Mouse (Mus musculus) midbrain, embryonic 11.5 days (tissue): ENCODE measurements around the gene Ftl1-ps1. TPM values are rescaled to one million over a fixed set of nuclear protein-coding genes. Genes with fewer than 3 reads are reported as not detected.

Source experiments
- ATAC-seq: fragments of 200-750 bp; cut with Nextera tagmentation; 2 replicates; pipeline ENCODE4 v1.8.0; 2017; ENCODE audit warnings: moderate TSS enrichment, moderate library complexity; ENCODE audit not compliant: low FRiP score
- DNase-seq: peaks from one replicate; pipeline ENCODE4 v3.0.0; 2015; ENCODE audit warnings: low spot score; ENCODE audit errors: missing footprints
- H3K27ac ChIP-seq: fragments of 300-500 bp; sonication (generic); 2 replicates; pipeline ENCODE4 v1.5.1; 2014; ENCODE audit warnings: low read depth, low read length
- H3K27me3 ChIP-seq: fragments of 300-500 bp; sonication (generic); 2 replicates; pipeline ENCODE4 v1.6.1; 2014; ENCODE audit warnings: mild to moderate bottlenecking, low read length, moderate library complexity, mixed read lengths; ENCODE audit not compliant: control insufficient read depth, insufficient read depth
- H3K36me3 ChIP-seq: fragments of 300-500 bp; sonication (generic); 2 replicates; pipeline ENCODE4 v1.6.1; 2014; ENCODE audit warnings: mild to moderate bottlenecking, low read length, moderate library complexity, mixed read lengths; ENCODE audit not compliant: control insufficient read depth, insufficient read depth
- H3K4me1 ChIP-seq: fragments of 300-500 bp; sonication (generic); 2 replicates; pipeline ENCODE4 v1.6.1; 2014; ENCODE audit warnings: low read length; ENCODE audit not compliant: control insufficient read depth, insufficient read depth
- H3K4me2 ChIP-seq: fragments of 300-500 bp; sonication (generic); 2 replicates; pipeline ENCODE4 v1.6.1; 2014; ENCODE audit warnings: mild to moderate bottlenecking, moderate library complexity
- H3K4me3 ChIP-seq: fragments of 300-500 bp; sonication (generic); 2 replicates; pipeline ENCODE4 v1.5.1; 2014; ENCODE audit warnings: low read depth, low read length
- H3K9ac ChIP-seq: fragments of 300-500 bp; sonication (generic); 2 replicates; pipeline ENCODE4 v1.6.1; 2014; ENCODE audit warnings: low read length
- H3K9me3 ChIP-seq: fragments of 300-500 bp; sonication (generic); 2 replicates; pipeline ENCODE4 v1.6.1; 2016; ENCODE audit warnings: low read length; ENCODE audit not compliant: control insufficient read depth
- WGBS: fragments of 180-500 bp; shearing (Covaris S2); extraction: QIAGEN DNeasy Blood & Tissue Kit; methylation state at CpG from one replicate; pipeline ENCODE4 v1.1.7; 2014; 5-methylcytosine and 5-hydroxymethylcytosine counted together
- microRNA counts: library from miRNA; unstranded; fragments of <30 nt; microRNA quantifications from one replicate; lab custom pipeline; 2015
- microRNA-seq: library from miRNA; unstranded; fragments of <30 nt; microRNA quantifications from one replicate; pipeline ENCODE4, GENCODE M21; 2017
- polyA plus RNA-seq: library from polyadenylated mRNA; unstranded; fragments of >200 nt; fragmentation: Nextera tagmentation; extraction: Ambion mirVana; gene quantifications from 2 replicates; pipeline ENCODE4 v1.2.1, GENCODE M21; 2014

Gene Ftl1-ps1
- polyA plus RNA-seq, 1 experiment from 2014 or later: 82.3 TPM

GRCm38 (mm10) chr13:74390371-74390990 lies 9.0 kb upstream of the Ftl1-ps1 start, which contains the start of gene Zfp72:
Gene Zfp72, minus strand, starts transcription at chr13:74390836.
- no peaks in the 10 kb centered on the region for H3K36me3 ChIP-seq
- H3K27ac ChIP-seq: no peak within 1 kb of the TSS
- H3K4me1 ChIP-seq: peaks cover 2% of the 10 kb centered on the region; the same call in 1 of the 2 replicates
- no peaks in the 10 kb centered on the region for H3K27me3 ChIP-seq
- H3K4me3 ChIP-seq: peak within 1 kb of the TSS; percentile 48
- WGBS: 2% methylated on average over 14 of the region's 14 CpGs
- no peaks in the 10 kb centered on the region for H3K9me3 ChIP-seq
- peak within 1 kb of the TSS; percentile 63 for H3K4me2 ChIP-seq
- H3K9ac ChIP-seq: peak within 1 kb of the TSS; percentile 58
- ATAC-seq: peak; percentile 93
- DNase-seq: peak; percentile 95

DNA sequence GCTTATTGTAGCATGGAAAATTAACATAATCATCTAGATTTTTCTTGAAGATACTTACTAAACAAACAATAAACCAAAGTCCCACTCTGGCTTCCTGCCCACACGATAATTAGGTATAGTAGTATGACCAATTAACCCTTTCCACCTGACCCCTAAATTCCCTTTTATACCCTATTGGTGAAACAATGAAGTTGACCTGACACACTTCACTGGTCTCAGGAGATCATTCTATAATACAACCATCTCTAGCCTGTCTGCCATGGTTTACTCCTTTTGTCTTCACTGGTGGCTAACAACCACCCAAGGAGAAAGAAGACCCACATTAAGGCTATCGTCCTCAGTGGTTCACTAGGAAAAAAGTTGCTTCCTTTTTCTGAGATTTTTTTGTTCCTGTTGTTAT lies 8.3 kb upstream of the Ftl1-ps1 start:
- Histone ChIP-seq H3K27ac (no peak overlapping the region), H3K36me3 (no peaks in the 10 kb centered on the region), H3K4me2 (no peak overlapping the region), H3K27me3 (no peaks in the 10 kb centered on the region), H3K9ac (no peak overlapping the region), H3K4me1 (peaks cover 2% of the 10 kb centered on the region; the same call in 1 of the 2 replicates), H3K4me3 (no peak overlapping the region), H3K9me3 (no peaks in the 10 kb centered on the region)
- ATAC-seq (peak; percentile 45; the same call in 1 of the 2 replicates), DNase-seq (no peak)
- 83% methylated on average over 2 of the region's 2 CpGs for WGBS

DNA sequence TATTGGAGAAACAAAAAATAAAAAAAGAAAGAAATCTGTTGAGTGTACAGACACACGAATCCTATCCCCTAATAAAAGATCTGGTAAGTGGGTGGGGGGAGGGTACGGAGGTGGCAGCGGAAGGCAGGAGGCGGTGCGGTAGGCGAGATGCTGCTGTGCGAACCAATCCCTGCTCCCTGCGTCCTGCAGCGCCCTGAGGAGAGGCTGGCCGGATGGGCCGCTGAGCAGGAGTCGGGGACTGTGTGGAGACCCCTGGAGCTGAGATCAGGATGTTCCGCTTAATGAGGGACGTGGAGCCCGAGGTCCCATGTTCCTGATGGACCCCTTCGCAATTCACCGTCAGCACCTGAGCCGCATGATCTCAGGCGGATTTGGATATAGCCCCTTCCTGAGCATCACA lies 40.4 kb downstream of the Ftl1-ps1 start:
- 28% methylated on average over 19 of the region's 19 CpGs for WGBS
- Histone ChIP-seq H3K27ac (no peak overlapping the region), H3K9me3 (peaks cover 2% of the 10 kb centered on the region; the same call in 1 of the 2 replicates), H3K36me3 (no peaks in the 10 kb centered on the region), H3K4me3 (no peak overlapping the region), H3K4me1 (no peaks in the 10 kb centered on the region), H3K27me3 (no peaks in the 10 kb centered on the region), H3K4me2 (no peak overlapping the region), H3K9ac (no peak overlapping the region)
- ATAC-seq (peak; percentile 40; the same call in 1 of the 2 replicates), DNase-seq (no peak)

MicroRNAs encoded within 50 kb of the gene (microRNA counts, 519-probe panel; counts per million panel counts)
- not detected for microRNA mmu-miR-692 (lab: Ali Mortazavi, UCI)

Small RNAs within 50 kb of the gene (microRNA-seq; reads per million reads assigned to microRNA genes)
- not detected for gene Mir692-3

Other genes starting within 250 kb of the Ftl1-ps1 start
- 69.4 and 71.2 TPM in 2 replicates for gene Exoc3, start 191.0 kb upstream of the Ftl1-ps1 start, polyA plus RNA-seq
- 1.4 and 1.5 TPM in 2 replicates for gene Ahrr, start 107.4 kb upstream of the Ftl1-ps1 start, polyA plus RNA-seq
- gene Pdcd6, start 82.1 kb upstream of the Ftl1-ps1 start, polyA plus RNA-seq: 116 and 125 TPM in 2 replicates
- 227 and 233 TPM in 2 replicates for gene Sdha, start 49.4 kb upstream of the Ftl1-ps1 start, polyA plus RNA-seq
- gene Ccdc127, start 49.4 kb upstream of the Ftl1-ps1 start, polyA plus RNA-seq: 58.2 and 61.9 TPM in 2 replicates
- not detected in 2 replicates for gene Lrrc14b, start 35.7 kb upstream of the Ftl1-ps1 start, polyA plus RNA-seq
- gene Zfp72, start 8.9 kb upstream of the Ftl1-ps1 start, polyA plus RNA-seq: 4.3 and 4.8 TPM in 2 replicates
- 22.8 and 23.7 TPM in 2 replicates for gene Zfp825, start 94.3 kb downstream of the Ftl1-ps1 start, polyA plus RNA-seq
- gene Erap1, start 239.9 kb downstream of the Ftl1-ps1 start, polyA plus RNA-seq: 4.6 and 6.0 TPM in 2 replicates